Mouse (Mus musculus) c-Kit-positive CD71-positive TER-119-positive erythroid progenitor cells, embryonic 14.5 days (primary cell): ENCODE data around the gene Afap1l2.

Experiments used
- DNase-seq: peaks from one replicate; pipeline ENCODE4 v3.0.0-alpha.2; 2013; ENCODE audit warnings: low spot score

The Afap1l2 gene

GRCm38 (mm10) chr19:57007781-57008710 is at the start of gene Afap1l2:
Gene Afap1l2 (minus strand): TSS chr19:57008228.
- no peak for DNase-seq

GRCm38 (mm10) chr19:57057568-57057967 is 49.5 kb upstream of the Afap1l2 start:
- DNase-seq = no peak

- no peak for DNase-seq
Observed at GRCm38 (mm10) chr19:57055215-57056120, 47.4 kb upstream of the Afap1l2 start.

- DNase-seq = no peak
Observed at GRCm38 (mm10) chr19:57052959-57053358, 44.9 kb upstream of the Afap1l2 start.

- DNase-seq = no peak
Observed at GRCm38 (mm10) chr19:57052016-57052415, 44.0 kb upstream of the Afap1l2 start.

GRCm38 (mm10) chr19:57049592-57050090 is 41.6 kb upstream of the Afap1l2 start:
- DNase-seq = no peak

- no peak for DNase-seq
Observed at GRCm38 (mm10) chr19:57047671-57048320, 39.8 kb upstream of the Afap1l2 start.

- DNase-seq = no peak
Observed at GRCm38 (mm10) chr19:57039258-57039657, 31.2 kb upstream of the Afap1l2 start.

- DNase-seq = no peak
Observed at GRCm38 (mm10) chr19:57036860-57037259, 28.8 kb upstream of the Afap1l2 start.

GRCm38 (mm10) chr19:57031582-57031981 is 23.6 kb upstream of the Afap1l2 start:
- DNase-seq = no peak

GRCm38 (mm10) chr19:57029461-57029860 is 21.4 kb upstream of the Afap1l2 start:
- DNase-seq = no peak

- no peak for DNase-seq
Observed at GRCm38 (mm10) chr19:57028327-57029179, 20.5 kb upstream of the Afap1l2 start.

- DNase-seq = no peak
Observed at GRCm38 (mm10) chr19:57026501-57026900, 18.5 kb upstream of the Afap1l2 start.

- DNase-seq = no peak
Observed at GRCm38 (mm10) chr19:57017785-57018179, 9.8 kb upstream of the Afap1l2 start.

GRCm38 (mm10) chr19:57016995-57017784 is 9.2 kb upstream of the Afap1l2 start:
- no peak for DNase-seq

GRCm38 (mm10) chr19:57014808-57015207 is 6.8 kb upstream of the Afap1l2 start:
- no peak for DNase-seq

- no peak for DNase-seq
Observed at GRCm38 (mm10) chr19:57013271-57013677, 5.2 kb upstream of the Afap1l2 start.

GRCm38 (mm10) chr19:57012068-57012467 is 4.0 kb upstream of the Afap1l2 start:
- no peak for DNase-seq

- no peak for DNase-seq
Observed at GRCm38 (mm10) chr19:57010064-57010463, 2.0 kb upstream of the Afap1l2 start.

GRCm38 (mm10) chr19:57009653-57010052 is 1.6 kb upstream of the Afap1l2 start:
- DNase-seq = no peak
